Mouse (Mus musculus) embryonic facial prominence, embryonic 11.5 days (tissue): ENCODE results near the gene Cdk2. TPM values are rescaled to one million over a fixed set of nuclear protein-coding genes. Genes with fewer than 3 reads are reported as not detected.

ENCODE experiments used
- ATAC-seq: fragments of 200-750 bp; cut with Nextera tagmentation; replicated peaks from 2 replicates; pipeline ENCODE4 v1.8.0; 2017; ENCODE audit warnings: low read depth; ENCODE audit not compliant: insufficient number of reproducible peaks, low FRiP score, low TSS enrichment
- DNase-seq: peaks from one replicate; pipeline ENCODE4 v3.0.0-alpha.2; 2015; ENCODE audit warnings: low spot score
- H3K27ac ChIP-seq: fragments of 300-500 bp; sonication (generic); replicated peaks from 2 replicates; pipeline ENCODE4 v1.5.1; 2014; ENCODE audit warnings: mild to moderate bottlenecking, low read depth, low read length, control low read depth
- H3K27me3 ChIP-seq: fragments of 300-500 bp; sonication (generic); 2 replicates; pipeline ENCODE4 v1.6.1; 2014; ENCODE audit warnings: mild to moderate bottlenecking, low read length, moderate library complexity, mixed read lengths; ENCODE audit not compliant: control insufficient read depth, insufficient read depth
- H3K36me3 ChIP-seq: fragments of 300-500 bp; sonication (generic); replicated peaks from 2 replicates; pipeline ENCODE4 v1.6.1; 2014; ENCODE audit warnings: low read depth, mild to moderate bottlenecking, low read length, moderate library complexity, mixed read lengths; ENCODE audit not compliant: control insufficient read depth, insufficient read depth
- H3K4me1 ChIP-seq: fragments of 300-500 bp; sonication (generic); 2 replicates; pipeline ENCODE4 v1.6.1; 2014; ENCODE audit warnings: low read length, mixed read lengths; ENCODE audit not compliant: control insufficient read depth, insufficient read depth
- H3K4me2 ChIP-seq: fragments of 300-500 bp; sonication (generic); 2 replicates; pipeline ENCODE4 v1.6.1; 2014; ENCODE audit warnings: low read depth, mild to moderate bottlenecking, control low read depth, low read length, moderate library complexity
- H3K4me3 ChIP-seq: fragments of 300-500 bp; sonication (generic); 2 replicates; pipeline ENCODE4 v1.5.1; 2014; ENCODE audit warnings: low read depth, low read length, control low read depth
- H3K9ac ChIP-seq: fragments of 300-500 bp; sonication (generic); replicated peaks from 2 replicates; pipeline ENCODE4 v1.6.1; 2014; ENCODE audit warnings: mild to moderate bottlenecking, control low read depth, low read length
- H3K9me3 ChIP-seq: fragments of 300-500 bp; sonication (generic); replicated peaks from 2 replicates; pipeline ENCODE4 v1.6.1; 2016; ENCODE audit warnings: mild to moderate bottlenecking, low read length, inconsistent platforms, mixed read lengths; ENCODE audit not compliant: control insufficient read depth
- WGBS: fragments of 180-500 bp; shearing (Covaris S2); extraction: QIAGEN DNeasy Blood & Tissue Kit; methylation state at CpG from one replicate; pipeline ENCODE4 v1.1.7; 2014; 5-methylcytosine and 5-hydroxymethylcytosine counted together
- polyA plus RNA-seq: library from polyadenylated mRNA; unstranded; fragments of >200 nt; fragmentation: Nextera tagmentation; extraction: Ambion mirVana; gene quantifications from 2 replicates; pipeline ENCODE4 v1.2.1, GENCODE M21; 2014

The Cdk2 gene
- 135 and 146 TPM in 2 replicates for polyA plus RNA-seq

GRCm38 (mm10) chr10:128704491-128705316, at the start of gene Cdk2:
Gene Cdk2 (minus strand): TSS chr10:128705031.
- DNase-seq (peak; percentile 96), ATAC-seq (peak; percentile 92)
- Histone ChIP-seq H3K9ac (peak within 1 kb of the TSS; percentile 80), H3K4me1 (peaks cover 2% of the 10 kb centered on the region; the same call in 1 of the 2 replicates), H3K4me2 (peak within 1 kb of the TSS; percentile 63), H3K9me3 (no peaks in the 10 kb centered on the region), H3K36me3 (no peaks in the 10 kb centered on the region; the same call in none of the 2 replicates), H3K4me3 (peak within 1 kb of the TSS; percentile 82), H3K27me3 (no peaks in the 10 kb centered on the region), H3K27ac (peak within 1 kb of the TSS; percentile 88)
- under 1% methylated on average over 61 of the region's 62 CpGs for WGBS

GRCm38 (mm10) chr10:128748252-128748864, 43.5 kb upstream of the Cdk2 start:
- no peaks in the 10 kb centered on the region for H3K27me3 ChIP-seq
- peak; percentile 96 for DNase-seq
- H3K9ac ChIP-seq, result peak overlapping the region; percentile 83
- H3K36me3 ChIP-seq, result no peaks in the 10 kb centered on the region
- no peaks in the 10 kb centered on the region for H3K9me3 ChIP-seq
- peaks cover 4% of the 10 kb centered on the region; the same call in 1 of the 2 replicates for H3K4me1 ChIP-seq
- H3K27ac ChIP-seq, result peak overlapping the region; percentile 97
- H3K4me2 ChIP-seq, result peak overlapping the region; percentile 79
- ATAC-seq, result peak; percentile 84
- WGBS, result 0% methylated on average over 34 of the region's 37 CpGs
- H3K4me3 ChIP-seq, result peak overlapping the region; percentile 73

GRCm38 (mm10) chr10:128747646-128748251, 42.9 kb upstream of the Cdk2 start, which contains the start of gene Pym1:
Gene Pym1 (plus strand): TSS chr10:128747889.
- H3K9me3 ChIP-seq, result no peaks in the 10 kb centered on the region

GRCm38 (mm10) chr10:128746972-128747645, 42.3 kb upstream of the Cdk2 start:
- H3K4me1 ChIP-seq, result peaks cover 4% of the 10 kb centered on the region; the same call in 1 of the 2 replicates
- ATAC-seq, result no peak
- no peaks in the 10 kb centered on the region for H3K36me3 ChIP-seq
- H3K4me2 ChIP-seq, result peak overlapping the region; percentile 79
- peaks cover 6% of the 10 kb centered on the region for H3K27me3 ChIP-seq
- WGBS, result 33% methylated on average over 9 of the region's 9 CpGs
- no peak for DNase-seq
- no peaks in the 10 kb centered on the region for H3K9me3 ChIP-seq
- peak overlapping the region; percentile 83 for H3K9ac ChIP-seq
- H3K27ac ChIP-seq, result peak overlapping the region; percentile 97
- H3K4me3 ChIP-seq, result peak overlapping the region; percentile 73

More at GRCm38 (mm10) chr10:128747646-128748251, 42.9 kb upstream of the Cdk2 start, which contains the start of gene Pym1:
- Histone ChIP-seq H3K9ac (peak within 1 kb of the TSS; percentile 83), H3K36me3 (no peaks in the 10 kb centered on the region), H3K4me1 (peaks cover 4% of the 10 kb centered on the region; the same call in 1 of the 2 replicates), H3K4me3 (peak within 1 kb of the TSS; percentile 73), H3K27ac (peak within 1 kb of the TSS; percentile 97), H3K27me3 (peaks cover under 1% of the 10 kb centered on the region), H3K4me2 (peak within 1 kb of the TSS; percentile 79)
- 0% methylated on average over 36 of the region's 36 CpGs for WGBS
- DNase-seq, result peak; percentile 81
- peak; percentile 54 for ATAC-seq

- no peak for DNase-seq
These were observed 41.2 kb upstream of the Cdk2 start for GRCm38 (mm10) chr10:128745946-128746613.

GRCm38 (mm10) chr10:128744680-128745601, 40.1 kb upstream of the Cdk2 start, which contains the start of gene Dgka:
Gene Dgka (minus strand): TSS chr10:128744855.
- ATAC-seq (no peak), DNase-seq (peak; percentile 19)
- H3K4me2 ChIP-seq, result peak within 1 kb of the TSS; percentile 96
- H3K27me3 ChIP-seq, result peaks cover 6% of the 10 kb centered on the region
- no peaks in the 10 kb centered on the region for H3K36me3 ChIP-seq
- peaks cover 4% of the 10 kb centered on the region; the same call in 1 of the 2 replicates for H3K4me1 ChIP-seq
- peak within 1 kb of the TSS; percentile 75 for H3K9ac ChIP-seq
- WGBS, result 24% methylated on average over 18 of the region's 18 CpGs
- H3K9me3 ChIP-seq, result no peaks in the 10 kb centered on the region
- peak within 1 kb of the TSS; percentile 63 for H3K4me3 ChIP-seq
- no peak within 1 kb of the TSS for H3K27ac ChIP-seq

More at GRCm38 (mm10) chr10:128745946-128746613, 41.2 kb upstream of the Cdk2 start:
- Histone ChIP-seq H3K9me3 (no peaks in the 10 kb centered on the region), H3K9ac (no peak overlapping the region), H3K4me1 (peaks cover 4% of the 10 kb centered on the region; the same call in 1 of the 2 replicates), H3K27me3 (peaks cover 6% of the 10 kb centered on the region), H3K36me3 (no peaks in the 10 kb centered on the region), H3K4me3 (no peak overlapping the region), H3K27ac (no peak overlapping the region), H3K4me2 (no peak overlapping the region)
- ATAC-seq, result no peak
- WGBS, result 92% methylated on average over 10 of the region's 10 CpGs
